Mouse (Mus musculus) frontal cortex, postnatal 14 days (tissue): ENCODE data around the gene Slc5a3.

Source experiments
- DNase-seq, 2 experiments: peaks; one replicate each; pipeline ENCODE4 v3.0.0; 2022; ENCODE audit warnings: low spot score in 2 of 2

The Slc5a3 gene

DNA sequence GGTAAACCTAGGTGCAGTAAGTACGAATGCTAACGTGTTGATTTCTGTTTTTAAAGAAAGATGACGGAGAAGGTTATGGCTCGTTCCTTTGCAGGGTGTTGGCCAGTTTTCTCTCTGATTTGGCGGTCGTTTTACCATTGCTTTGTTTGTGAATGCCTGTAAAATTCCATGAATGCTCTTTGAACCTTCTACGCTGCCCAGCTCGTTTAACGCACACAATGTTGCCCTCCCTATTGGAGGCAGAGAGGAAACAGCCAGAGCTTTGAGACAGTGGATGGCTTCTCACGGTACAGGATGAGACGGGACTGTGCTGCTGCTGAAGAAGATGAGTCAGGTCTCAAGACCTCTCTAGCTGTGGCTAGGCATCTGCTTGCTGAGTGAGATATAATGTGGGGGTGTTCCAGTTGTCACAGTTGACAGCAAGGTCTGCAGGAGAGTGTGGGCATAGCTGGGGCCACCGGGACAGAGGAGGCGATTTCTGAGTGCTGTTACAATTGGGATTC is 60.9 kb downstream of the Slc5a3 start:
- DNase-seq: no peak

GRCm38 (mm10) chr16:92120899-92121531 is 62.9 kb downstream of the Slc5a3 start:
- DNase-seq: no peak

DNA sequence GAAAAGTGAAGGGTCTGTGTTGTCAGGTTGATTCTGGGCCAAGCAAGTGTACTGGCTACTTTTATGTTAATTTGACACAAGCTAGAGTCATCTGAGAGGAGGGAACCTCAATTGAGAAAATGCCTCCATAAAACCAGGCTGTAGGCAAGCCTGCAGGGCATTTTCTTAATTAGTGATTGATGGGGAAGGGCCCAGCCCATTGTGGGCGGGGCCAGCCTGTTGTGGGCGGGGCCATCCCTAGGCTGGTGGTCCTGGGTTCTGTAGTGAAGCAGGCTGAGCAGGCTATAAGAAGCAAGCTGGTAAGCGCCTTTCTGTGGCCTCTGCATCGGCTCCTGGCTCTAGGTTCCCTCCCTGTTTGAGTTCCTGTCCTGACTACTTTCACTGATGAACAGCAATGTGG is 69.1 kb downstream of the Slc5a3 start:
- DNase-seq: no peak

DNA sequence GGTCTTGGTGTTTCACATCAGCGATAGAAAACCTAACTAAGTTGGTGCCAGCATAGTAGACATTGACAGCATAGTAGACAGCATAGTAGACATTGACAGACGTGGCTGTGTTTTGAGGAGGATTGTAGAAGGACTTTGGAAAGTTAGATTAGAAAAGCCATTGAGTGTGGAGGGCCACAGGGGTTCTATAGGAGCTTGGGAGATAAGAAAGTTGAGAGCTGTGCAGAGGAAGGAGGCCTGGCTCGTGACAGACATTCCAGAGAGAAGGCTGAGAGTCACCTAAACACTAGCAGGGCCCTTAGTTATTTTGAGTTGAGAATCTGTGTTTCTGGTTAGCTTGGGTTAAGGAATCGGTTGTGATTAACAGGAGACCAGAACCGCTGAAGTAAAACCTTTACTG is 69.5 kb downstream of the Slc5a3 start:
- no peak for DNase-seq

GRCm38 (mm10) chr16:92129843-92130242 is 71.7 kb downstream of the Slc5a3 start:
- DNase-seq: no peak

GRCm38 (mm10) chr16:92132511-92132910 is 74.4 kb downstream of the Slc5a3 start:
- DNase-seq: no peak

GRCm38 (mm10) chr16:92134148-92134764 is 76.1 kb downstream of the Slc5a3 start:
- DNase-seq: no peak

GRCm38 (mm10) chr16:92136275-92136674 is 78.2 kb downstream of the Slc5a3 start:
- no peak for DNase-seq
